Mouse (Mus musculus): ENCODE data around the gene Mmp24. TPM values are rescaled to one million over a fixed set of nuclear protein-coding genes. Genes with fewer than 3 reads are reported as not detected.
A peak's percentile ranks its signal among the peaks of the same experiment; 100 is the strongest.
"Not testable (repeated sequence)": the region's sequence is repeated elsewhere in the genome, so short reads cannot be mapped to it uniquely, and the experiment has no call there.

Mmp24 gene
- polyA plus RNA-seq, 2 experiments = 0.01 TPM; not detected in 1

DNA sequence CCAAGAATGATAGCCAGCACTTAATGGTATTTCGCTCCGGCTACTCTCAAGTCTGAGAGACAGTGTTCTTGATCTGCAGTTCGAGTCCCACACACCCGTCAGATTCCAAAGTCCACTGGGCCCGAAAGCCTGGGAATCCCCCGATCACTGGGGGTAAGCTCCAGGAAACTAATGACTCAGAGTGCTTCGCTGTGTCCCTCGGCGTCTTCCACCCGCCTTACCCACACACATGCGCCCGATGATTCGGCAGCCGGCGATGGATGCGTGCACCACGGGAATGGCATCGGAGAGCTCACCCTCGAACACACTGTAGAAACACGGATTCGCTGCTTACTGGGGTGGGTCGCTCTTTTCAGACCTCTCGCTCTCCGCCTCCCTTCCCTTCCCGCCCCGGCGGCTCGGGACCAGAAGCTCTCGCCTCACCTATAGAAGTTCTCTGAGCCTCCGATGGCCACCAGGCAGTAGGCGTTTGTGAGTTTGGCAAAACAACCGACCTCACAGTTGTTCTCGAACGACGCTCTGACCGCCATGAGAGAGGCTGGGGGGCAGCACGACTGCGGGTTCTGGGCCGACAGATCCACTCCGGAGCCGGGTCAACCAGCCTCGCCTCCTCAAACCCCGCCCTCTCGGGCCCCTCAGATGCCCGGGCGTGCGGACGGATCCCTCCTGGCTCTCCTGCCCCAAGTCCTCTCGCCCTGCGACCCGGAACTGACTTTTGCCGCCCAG, 50.9 kb downstream of the Mmp24 start:
- H3K9ac ChIP-seq (replicated peaks) = peak overlapping the region; percentile 91
- peaks cover 16% of the 10 kb centered on the region in 2 experiments for H3K4me1 ChIP-seq (replicated peaks; ENCODE audit: control insufficient read depth in 2 of 2, insufficient read depth in 2 of 2, low read length in 1 of 2)
- peak overlapping the region; percentile 82 for H3K27ac ChIP-seq
- no peak for TF ChIP-seq CTCF (IDR thresholded peaks at IDR 0.05; ENCODE audit: low read depth)
- no peak for TF ChIP-seq EP300 (IDR thresholded peaks at IDR 0.05; ENCODE audit: low read depth)
- peak overlapping the region; percentile 94 for H3K4me2 ChIP-seq (ENCODE audit: low read depth)
- 1% methylated on average over 52 of the region's 52 CpGs for WGBS (ENCODE audit: insufficient replicate concordance)
- H3K4me3 ChIP-seq (ENCODE audit: insufficient read depth in 1 of 2, low read depth in 2 of 2, low read length in 2 of 2) = peak overlapping the region; percentile 91 to 99
- no peaks in the 10 kb centered on the region for H3K9me3 ChIP-seq (ENCODE audit: control insufficient read depth, low read length)
- no peaks in the 10 kb centered on the region for H3K27me3 ChIP-seq (ENCODE audit: control insufficient read depth, insufficient read depth, low read length)
- peak; percentile 18; the same call in 1 of the 2 replicates for ATAC-seq (ENCODE audit: insufficient read depth)
- DNase-seq (ENCODE audit: low read depth in 3 of 3, low spot score in 3 of 3) = no peak
- peaks cover 20% of the 10 kb centered on the region for H3K36me3 ChIP-seq (replicated peaks; ENCODE audit: control insufficient read depth, insufficient read depth, low read depth)

DNA sequence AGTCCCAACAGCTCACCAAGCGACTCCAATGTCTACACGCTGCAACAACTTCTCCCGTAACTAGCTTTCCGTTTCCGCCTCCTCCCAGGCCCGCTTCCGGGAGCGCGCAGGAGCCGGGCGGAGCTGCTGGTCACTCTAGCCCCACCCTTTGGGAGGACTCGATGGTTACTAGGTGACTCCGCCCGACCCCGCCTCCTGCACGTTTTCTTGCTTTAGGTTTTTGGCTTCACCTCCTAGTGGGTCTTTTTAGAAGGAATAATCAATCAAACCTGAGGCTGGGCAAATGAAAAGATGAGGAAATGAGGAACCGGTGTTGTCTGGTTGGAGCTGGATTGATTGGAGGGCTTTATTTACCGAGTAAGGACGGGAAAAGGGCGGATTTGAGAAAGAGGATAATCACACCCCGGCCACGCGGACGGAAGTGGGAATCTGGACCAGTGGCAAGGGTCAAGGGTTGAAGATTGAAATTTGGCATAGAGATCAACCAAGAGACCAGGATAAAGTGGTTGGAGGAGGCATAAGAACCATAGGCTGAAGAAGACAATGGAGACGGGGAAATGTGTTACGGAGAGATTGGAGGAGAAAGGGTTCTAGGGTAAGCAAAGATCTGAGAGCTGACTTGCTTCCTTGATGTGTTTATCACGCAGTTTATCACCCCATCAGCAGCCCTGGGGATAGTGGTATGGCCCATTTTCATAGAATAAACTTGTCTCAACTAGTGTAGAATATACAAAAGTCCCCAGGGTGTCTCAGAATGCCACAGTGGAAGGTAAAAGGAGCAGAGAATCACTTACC, 51.7 kb downstream of the Mmp24 start, which contains the start of gene Eif6:
Eif6 (minus strand) TSS at position 296 of the 795 bp plus-strand sequence.
- Histone ChIP-seq H3K36me3 (replicated peaks; ENCODE audit: control insufficient read depth, insufficient read depth, low read depth) (peaks cover 20% of the 10 kb centered on the region), H3K4me2 (ENCODE audit: low read depth) (peak within 1 kb of the TSS; percentile 94), H3K9me3 (ENCODE audit: control insufficient read depth, low read length) (no peaks in the 10 kb centered on the region), H3K27ac (peak within 1 kb of the TSS; percentile 82), H3K27me3 (ENCODE audit: control insufficient read depth, insufficient read depth, low read length) (no peaks in the 10 kb centered on the region), H3K4me3 (ENCODE audit: insufficient read depth in 1 of 2, low read depth in 2 of 2, low read length in 2 of 2) (peak within 1 kb of the TSS; percentile 91 to 99), H3K9ac (replicated peaks) (peak within 1 kb of the TSS; percentile 91), H3K4me1 (replicated peaks; ENCODE audit: control insufficient read depth in 2 of 2, insufficient read depth in 2 of 2, low read length in 1 of 2) (peaks cover 16% of the 10 kb centered on the region in 2 experiments)
- DNase-seq (ENCODE audit: low read depth in 3 of 3, low spot score in 3 of 3) (peak; percentile 76 to 88 (median 77)), ATAC-seq (ENCODE audit: insufficient read depth) (peak; percentile 87)
- TF ChIP-seq CTCF (IDR thresholded peaks at IDR 0.05; ENCODE audit: low read depth) = 0 out of 2 replicates have a peak, but pooled peaks have one; percentile 4
- no peak for TF ChIP-seq EP300 (IDR thresholded peaks at IDR 0.05; ENCODE audit: low read depth)
- 3% methylated on average over 27 of the region's 27 CpGs for WGBS (ENCODE audit: insufficient replicate concordance)

DNA sequence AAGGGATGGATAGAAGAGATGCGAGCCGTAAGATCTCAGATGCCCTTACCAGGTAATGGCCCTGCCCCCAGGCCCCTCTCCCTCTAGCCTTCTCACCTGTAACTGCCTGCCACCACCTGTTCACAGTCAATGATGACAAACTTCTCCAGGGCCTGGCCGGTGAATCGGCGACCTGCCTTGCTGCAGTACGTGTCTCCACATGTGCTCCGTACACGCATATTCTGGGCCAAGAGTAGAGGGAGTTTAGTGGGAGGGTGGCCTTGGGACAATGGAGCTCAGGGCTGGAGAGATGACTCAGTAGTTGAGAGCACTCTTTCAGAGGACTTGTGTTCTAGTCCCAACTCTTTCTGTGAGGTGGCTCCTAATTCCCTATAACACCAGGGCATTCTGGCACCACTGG, 55.7 kb downstream of the Mmp24 start:
- no peak overlapping the region for H3K4me3 ChIP-seq (ENCODE audit: insufficient read depth in 1 of 2, low read depth in 2 of 2, low read length in 2 of 2)
- 75% methylated on average over 8 of the region's 8 CpGs for WGBS (ENCODE audit: insufficient replicate concordance)

DNA sequence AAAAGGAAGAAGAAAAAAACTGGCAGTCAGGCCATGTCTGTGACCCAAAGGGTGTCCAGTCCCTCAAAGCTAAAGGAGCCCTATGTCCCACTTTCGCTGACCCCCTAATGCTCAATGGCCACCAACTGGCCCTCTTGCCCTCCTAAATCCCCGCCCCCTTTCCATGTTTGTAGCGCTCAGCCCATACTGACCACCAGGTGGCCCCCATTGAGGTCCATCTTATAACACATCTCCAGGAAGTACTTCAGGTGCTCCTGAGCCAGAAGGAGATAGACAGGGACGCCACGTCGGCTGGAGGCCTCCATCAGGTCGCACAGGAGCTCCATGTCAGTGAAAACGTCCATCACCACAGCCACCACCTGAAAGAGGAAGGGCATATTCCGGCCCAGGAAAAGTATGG, 56.2 kb downstream of the Mmp24 start:
- ATAC-seq (ENCODE audit: insufficient read depth) (no peak), DNase-seq (ENCODE audit: low read depth in 3 of 3, low spot score in 3 of 3) (no peak)
- 35% methylated on average over 9 of the region's 9 CpGs for WGBS (ENCODE audit: insufficient replicate concordance)
- Histone ChIP-seq H3K27me3 (ENCODE audit: control insufficient read depth, insufficient read depth, low read length) (no peaks in the 10 kb centered on the region), H3K9ac (replicated peaks) (no peak overlapping the region), H3K4me2 (ENCODE audit: low read depth) (no peak overlapping the region), H3K4me3 (ENCODE audit: insufficient read depth in 1 of 2, low read depth in 2 of 2, low read length in 2 of 2) (no peak overlapping the region), H3K4me1 (replicated peaks; ENCODE audit: control insufficient read depth in 2 of 2, insufficient read depth in 2 of 2, low read length in 1 of 2) (peaks cover 10 to 11% of the 10 kb centered on the region in 2 experiments), H3K27ac (no peak overlapping the region), H3K36me3 (replicated peaks; ENCODE audit: control insufficient read depth, insufficient read depth, low read depth) (no peaks in the 10 kb centered on the region), H3K9me3 (ENCODE audit: control insufficient read depth, low read length) (no peaks in the 10 kb centered on the region)
- TF ChIP-seq CTCF (IDR thresholded peaks at IDR 0.05; ENCODE audit: low read depth) (peak; percentile 57), EP300 (IDR thresholded peaks at IDR 0.05; ENCODE audit: low read depth) (no peak)

More for the DNA sequence above, 55.7 kb downstream of the Mmp24 start:
- H3K36me3 ChIP-seq (replicated peaks; ENCODE audit: control insufficient read depth, insufficient read depth, low read depth) = no peaks in the 10 kb centered on the region
- H3K27ac ChIP-seq = no peak overlapping the region
- H3K4me1 ChIP-seq (replicated peaks; ENCODE audit: control insufficient read depth in 2 of 2, insufficient read depth in 2 of 2, low read length in 1 of 2) = peaks cover 10 to 11% of the 10 kb centered on the region in 2 experiments
- ATAC-seq (ENCODE audit: insufficient read depth) (no peak), DNase-seq (ENCODE audit: low read depth in 3 of 3, low spot score in 3 of 3) (no peak)
- H3K9ac ChIP-seq (replicated peaks) = no peak overlapping the region
- H3K9me3 ChIP-seq (ENCODE audit: control insufficient read depth, low read length) = no peaks in the 10 kb centered on the region
- H3K4me2 ChIP-seq (ENCODE audit: low read depth) = no peak overlapping the region
- H3K27me3 ChIP-seq (ENCODE audit: control insufficient read depth, insufficient read depth, low read length) = no peaks in the 10 kb centered on the region
- TF ChIP-seq CTCF (IDR thresholded peaks at IDR 0.05; ENCODE audit: low read depth) = no peak

DNA sequence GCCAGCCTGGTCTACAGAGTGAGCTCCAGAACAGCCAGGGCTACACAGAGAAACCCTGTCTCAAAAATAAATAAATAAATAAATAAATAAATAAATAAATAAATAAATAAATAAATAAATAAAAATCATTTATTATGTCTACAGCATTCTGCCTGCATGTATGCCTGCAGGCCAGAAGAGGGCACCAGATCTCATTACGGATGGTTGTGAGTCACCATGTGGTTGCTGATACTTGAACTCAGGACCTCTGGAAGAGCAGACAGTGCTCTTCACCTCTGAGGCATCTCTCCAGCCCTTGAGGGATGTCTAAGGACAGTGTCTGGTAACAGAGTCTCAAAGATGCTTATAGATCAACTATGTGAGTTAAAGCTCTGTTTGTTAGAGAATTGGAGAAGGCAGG, 56.9 kb downstream of the Mmp24 start:
- not testable (repeated sequence) for H3K27me3 ChIP-seq (ENCODE audit: control insufficient read depth, insufficient read depth, low read length); H3K4me2 ChIP-seq (ENCODE audit: low read depth); DNase-seq (ENCODE audit: low read depth in 3 of 3, low spot score in 3 of 3); H3K27ac ChIP-seq; H3K9ac ChIP-seq (replicated peaks); H3K9me3 ChIP-seq (ENCODE audit: control insufficient read depth, low read length); H3K4me1 ChIP-seq (replicated peaks; ENCODE audit: control insufficient read depth in 2 of 2, insufficient read depth in 2 of 2, low read length in 1 of 2); H3K36me3 ChIP-seq (replicated peaks; ENCODE audit: control insufficient read depth, insufficient read depth, low read depth); ATAC-seq (ENCODE audit: insufficient read depth); H3K4me3 ChIP-seq (ENCODE audit: insufficient read depth in 1 of 2, low read depth in 2 of 2, low read length in 2 of 2)
- TF ChIP-seq CTCF (IDR thresholded peaks at IDR 0.05; ENCODE audit: low read depth) = peak; percentile 59
- 57% methylated on average over 1 of the region's 1 CpGs for WGBS (ENCODE audit: insufficient replicate concordance)
